8 mouse cellular contexts compared by ENCODE assay signal in genomic region chr5:24100106-24100809, GRCm38 (mm10). TPM values are rescaled to one million over a fixed set of nuclear protein-coding genes. Genes with fewer than 3 reads are reported as not detected.
A peak's percentile ranks its signal among the peaks of the same experiment; 100 is the strongest.
DNase-seq lines count a peak whose midpoint lies in the region; ATAC-seq and TF ChIP-seq lines count a peak whose summit lies in the region.

Klhl7 (plus strand) TSS chr5:24100605.

- DNase-seq in ES-CJ7 (ENCODE audit: low read depth, low spot score) = peak; percentile 91
- DNase-seq in forebrain, embryonic 14.5 days (ENCODE audit: low spot score) = peak; percentile 96
- DNase-seq in heart, postnatal 14 days = peak; percentile 90 to 91
- peak; percentile 80 to 90 for DNase-seq in layer of hippocampus, adult 18-20 months (ENCODE audit: low spot score in 2 of 2)
- DNase-seq in lung, embryonic 14.5 days = peak; percentile 93
- peak; percentile 74 for DNase-seq in thymus, adult 2 months

- peaks cover 19% of the 10 kb centered on the region for H3K4me1 ChIP-seq in forebrain, embryonic 14.5 days (ENCODE audit: control insufficient read depth, insufficient read depth, low read length)
- no peaks in the 10 kb centered on the region for H3K4me1 ChIP-seq in lung, embryonic 14.5 days (ENCODE audit: insufficient read depth)
- H3K4me1 ChIP-seq in olfactory bulb, adult 2 months (ENCODE audit: control insufficient read depth, insufficient read depth, low read length) = no peaks in the 10 kb centered on the region; the same call in 1 of the 2 replicates
- H3K4me1 ChIP-seq in thymus, adult 2 months (replicated peaks; ENCODE audit: control insufficient read depth, insufficient read depth, low read length) = peaks cover 3% of the 10 kb centered on the region

- peak; percentile 87 for ATAC-seq in cerebellum, adult (ENCODE audit: insufficient number of reproducible peaks, low FRiP score, low TSS enrichment)
- peak; percentile 94 for ATAC-seq in forebrain, embryonic 14.5 days
- peak; percentile 98 for ATAC-seq in lung, embryonic 14.5 days (ENCODE audit: insufficient read depth)

- peak; percentile 92 for TF ChIP-seq POLR2A in olfactory bulb, adult 2 months (IDR thresholded peaks at IDR 0.05; ENCODE audit: insufficient read depth, low read depth, low read length)
- 0 out of 2 replicates have a peak, but pooled peaks have one; percentile 42 for TF ChIP-seq POLR2A in thymus, adult 2 months (IDR thresholded peaks at IDR 0.05; ENCODE audit: control insufficient read depth, extremely low read depth, insufficient read depth, low read length, poor library complexity)

- peak within 1 kb of the TSS; percentile 95 for H3K9ac ChIP-seq in forebrain, embryonic 14.5 days (ENCODE audit: low read length)
- H3K9ac ChIP-seq in lung, embryonic 14.5 days = peak within 1 kb of the TSS; percentile 87

- under 1% methylated on average over 44 of the region's 47 CpGs for WGBS in forebrain, embryonic 14.5 days
- WGBS in lung, embryonic 14.5 days = 1% methylated on average over 47 of the region's 47 CpGs
- WGBS in olfactory bulb, adult 2 months = under 1% methylated on average over 47 of the region's 47 CpGs
- whole genome bisulfite sequencing in thymus, adult 2 months = 4% methylated on average over 47 of the region's 47 CpGs

- H3K27me3 ChIP-seq in forebrain, embryonic 14.5 days (replicated peaks; ENCODE audit: control insufficient read depth, insufficient read depth, low read length) = no peaks in the 10 kb centered on the region
- H3K27me3 ChIP-seq in lung, embryonic 14.5 days (ENCODE audit: insufficient read depth, low read length) = 0 out of 2 replicates have a peak, but pooled peaks cover 2% of the 10 kb centered on the region
- 0 out of 2 replicates have a peak, but pooled peaks cover 2% of the 10 kb centered on the region for H3K27me3 ChIP-seq in thymus, adult 2 months (ENCODE audit: control insufficient read depth, insufficient read depth, low read length)

- peak within 1 kb of the TSS; percentile 97 for H3K27ac ChIP-seq in forebrain, embryonic 14.5 days (ENCODE audit: low read depth, low read length)
- peak within 1 kb of the TSS; percentile 91 for H3K27ac ChIP-seq in lung, embryonic 14.5 days (ENCODE audit: low read depth)
- peak within 1 kb of the TSS; percentile 82 for H3K27ac ChIP-seq in olfactory bulb, adult 2 months (ENCODE audit: insufficient read depth, low read depth, low read length)
- no peak within 1 kb of the TSS for H3K27ac ChIP-seq in thymus, adult 2 months (ENCODE audit: control insufficient read depth, insufficient read depth, low read length)

- H3K4me3 ChIP-seq in forebrain, embryonic 14.5 days (ENCODE audit: low read depth, low read length) = peak within 1 kb of the TSS; percentile 74
- H3K4me3 ChIP-seq in lung, embryonic 14.5 days (ENCODE audit: low read depth, low read length) = peak within 1 kb of the TSS; percentile 81
- H3K4me3 ChIP-seq in olfactory bulb, adult 2 months (ENCODE audit: insufficient read depth, low read depth, low read length) = peak within 1 kb of the TSS; percentile 64
- peak within 1 kb of the TSS; percentile 57 for H3K4me3 ChIP-seq in thymus, adult 2 months (ENCODE audit: control insufficient read depth, insufficient read depth, low read length)

- TF ChIP-seq CTCF in lung, embryonic 14.5 days (IDR thresholded peaks at IDR 0.05; ENCODE audit: low read depth) = peak; percentile 24
- TF ChIP-seq CTCF in olfactory bulb, adult 2 months (IDR thresholded peaks at IDR 0.05; ENCODE audit: insufficient read depth, low read depth, low read length) = no peak
- TF ChIP-seq CTCF in thymus, adult 2 months (IDR thresholded peaks at IDR 0.05; ENCODE audit: borderline replicate concordance, control insufficient read depth, extremely low read depth, insufficient read depth, low read length, poor library complexity) = no peak

- H3K9me3 ChIP-seq in forebrain, embryonic 14.5 days (replicated peaks; ENCODE audit: control insufficient read depth, low read length) = no peaks in the 10 kb centered on the region
- H3K9me3 ChIP-seq in lung, embryonic 14.5 days (ENCODE audit: low read depth, low read length) = no peaks in the 10 kb centered on the region

- no peaks in the 10 kb centered on the region for H3K36me3 ChIP-seq in forebrain, embryonic 14.5 days (ENCODE audit: control insufficient read depth, insufficient read depth, low read length)
- no peaks in the 10 kb centered on the region for H3K36me3 ChIP-seq in lung, embryonic 14.5 days (ENCODE audit: insufficient read depth)
- H3K36me3 ChIP-seq in thymus, adult 2 months (ENCODE audit: control insufficient read depth, insufficient read depth, low read length) = no peaks in the 10 kb centered on the region

- H3K4me2 ChIP-seq in forebrain, embryonic 14.5 days (ENCODE audit: low read length) = peak within 1 kb of the TSS; percentile 52
- H3K4me2 ChIP-seq in lung, embryonic 14.5 days = peak within 1 kb of the TSS; percentile 81

- intact Hi-C loops in heart, postnatal 14 days (cut with DNase I) = loop anchor here (2.0 kb wide), 1 partner anchor 65 kb away; the partner anchor contains the start of gene Nupl2

RNA-seq across cellular contexts. Expression of gene Klhl7, which starts in this region (rescaled TPM):
- 184 and 217 TPM in 2 replicates for polyA plus RNA-seq in forebrain, embryonic 14.5 days (2014; fragmentation: Nextera tagmentation; extraction: Ambion mirVana)
- 10 to 100 TPM; 47.6 to 54.5 TPM for total RNA-seq in heart, postnatal 14 days (2021)
- 10 to 100 TPM; 87.9 to 91.3 TPM for total RNA-seq in layer of hippocampus, adult 18-20 months (2021)
- polyA plus RNA-seq in lung, embryonic 14.5 days (2014; fragmentation: Nextera tagmentation; extraction: Ambion mirVana) = 44.3 and 46.3 TPM in 2 replicates
- not detected in 2 replicates for polyA plus RNA-seq in olfactory bulb, adult 2 months (2012; ENCODE audit: insufficient read depth, insufficient read length, low replicate concordance, missing spikeins)
- polyA plus RNA-seq in thymus, adult 2 months (2012; rRNA removed) = 2.0 and 2.7 TPM in 2 replicates

Comparison
In these comparisons a context has a peak if more than half of its experiments do, and no peak if none do; other contexts are left out.
1. RNA of gene Klhl7 (polyA plus RNA-seq): 184 to 217 TPM in forebrain, embryonic 14.5 days and 44.3 to 46.3 TPM in lung, embryonic 14.5 days; 2.0 to 2.7 TPM in thymus, adult 2 months and not detected in olfactory bulb, adult 2 months; every median in the first group is over 10 times any median in the second.
2. Peak in every context shown above with its lines, with median percentiles within 50 percentile points of each other: DNase-seq, ATAC-seq and H3K4me3 ChIP-seq.